Mouse (Mus musculus) layer of hippocampus, postnatal 36 days (tissue): Measurements from ENCODE around the gene Stard5. TPM values are rescaled to one million over a fixed set of nuclear protein-coding genes. Genes with fewer than 3 reads are reported as not detected.

Experiments used
- DNase-seq, 2 experiments: peaks; one replicate each; pipeline ENCODE4 v3.0.0; 2022
- total RNA-seq, 2 experiments: library from RNA; stranded (reverse); gene quantifications; 2 replicates each; pipeline ENCODE4 v1.2.3; 2021

The Stard5 gene
- total RNA-seq, 2 experiments from 2014 or later: 17.2 to 18.1 TPM

DNA sequence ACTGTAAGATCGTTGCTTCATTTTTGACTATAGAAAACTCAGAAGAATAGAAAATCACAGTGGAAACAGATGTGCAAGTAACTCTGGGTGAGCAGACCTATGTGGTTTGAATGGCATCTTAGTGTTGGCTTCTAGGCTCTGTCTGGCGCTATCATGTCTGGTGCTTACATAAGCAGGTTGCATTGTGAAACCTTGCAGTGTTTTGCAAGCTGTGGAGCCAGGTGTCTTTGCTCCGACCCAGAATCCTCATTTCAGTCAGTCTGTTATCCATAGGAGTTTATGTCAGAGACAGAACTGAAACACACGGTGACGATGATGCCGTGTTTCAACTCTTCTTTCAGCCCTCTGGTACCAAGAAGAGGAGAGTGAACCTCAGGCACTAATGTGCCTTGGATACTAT is 2.1 kb downstream of the Stard5 start:
- no peak for DNase-seq

DNA sequence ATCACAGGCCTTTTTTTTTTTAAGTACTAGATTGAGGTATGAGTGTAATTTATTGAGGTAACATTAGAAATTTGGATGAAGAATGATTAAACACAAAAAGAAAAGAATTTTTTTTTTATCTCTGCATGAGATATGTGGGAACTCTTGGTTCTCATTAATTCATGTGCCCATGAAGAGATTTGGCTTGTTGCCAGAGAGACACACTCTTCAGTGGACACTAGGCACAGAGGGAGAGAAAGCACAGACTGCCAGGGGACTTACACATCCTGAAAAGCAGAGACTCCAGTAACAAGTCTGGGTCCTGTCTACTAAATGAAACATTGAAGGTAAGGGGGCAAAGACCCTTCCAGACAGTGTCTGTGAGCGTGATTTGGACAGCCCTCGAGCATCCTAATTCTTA is 4.0 kb downstream of the Stard5 start:
- DNase-seq: no peak

- no peak for DNase-seq
Measured at GRCm38 (mm10) chr7:83636425-83636824, 4.7 kb downstream of the Stard5 start.

DNA sequence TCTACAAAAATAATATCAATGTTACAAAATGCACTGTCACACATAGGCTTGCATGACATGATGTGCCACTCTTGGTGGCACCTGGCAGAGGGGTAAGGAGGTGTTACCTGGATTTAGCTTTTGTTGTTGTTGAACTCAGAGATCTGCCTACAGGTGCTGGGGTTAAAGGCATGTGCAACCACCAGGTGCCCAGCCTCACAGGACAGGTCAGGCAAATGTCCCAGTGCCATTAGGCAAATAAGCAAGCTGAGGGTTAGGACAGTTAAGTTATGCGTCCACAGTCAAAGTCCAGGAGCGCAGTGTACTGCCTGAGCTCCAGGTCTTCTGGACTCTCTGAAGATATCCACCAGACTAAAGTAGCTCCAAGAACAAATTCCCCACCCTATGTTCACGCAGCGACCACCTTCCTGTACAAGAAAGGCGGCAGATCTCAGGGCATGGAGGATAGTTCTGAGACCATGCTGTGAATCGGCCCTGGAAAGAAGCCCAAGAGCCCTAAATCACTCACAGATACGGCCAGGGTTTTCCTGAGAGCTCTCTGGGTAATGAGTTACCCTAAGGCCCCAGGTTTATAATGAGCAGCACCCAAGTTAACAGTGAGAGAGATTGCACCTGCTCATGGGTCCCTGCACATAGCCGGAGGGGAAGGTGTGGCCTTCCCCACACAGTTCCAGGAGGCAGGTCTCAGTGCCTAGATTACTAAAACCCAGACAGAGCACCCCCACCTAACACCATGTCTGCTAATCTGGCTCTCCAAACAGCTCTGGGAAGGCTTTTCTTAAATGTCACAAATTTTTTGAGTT is 6.2 kb downstream of the Stard5 start:
- DNase-seq: no peak

GRCm38 (mm10) chr7:83639084-83639483 is 7.3 kb downstream of the Stard5 start:
- no peak for DNase-seq

- DNase-seq: no peak
Measured at GRCm38 (mm10) chr7:83640581-83640980, 8.8 kb downstream of the Stard5 start.

GRCm38 (mm10) chr7:83641163-83641562 is 9.4 kb downstream of the Stard5 start:
- DNase-seq: no peak

- DNase-seq: no peak
Measured at GRCm38 (mm10) chr7:83643581-83643980, 11.8 kb downstream of the Stard5 start.

- DNase-seq: no peak
Measured at GRCm38 (mm10) chr7:83644761-83645160, 13.0 kb downstream of the Stard5 start.

GRCm38 (mm10) chr7:83645476-83645875 is 13.7 kb downstream of the Stard5 start:
- DNase-seq: no peak

- DNase-seq: no peak
Measured at GRCm38 (mm10) chr7:83648807-83649206, 17.0 kb downstream of the Stard5 start.

GRCm38 (mm10) chr7:83650638-83651037 is 18.9 kb downstream of the Stard5 start:
- no peak for DNase-seq

GRCm38 (mm10) chr7:83652498-83652897 is 20.7 kb downstream of the Stard5 start:
- DNase-seq: no peak

GRCm38 (mm10) chr7:83653605-83654051 is 21.9 kb downstream of the Stard5 start:
- no peak for DNase-seq

DNA sequence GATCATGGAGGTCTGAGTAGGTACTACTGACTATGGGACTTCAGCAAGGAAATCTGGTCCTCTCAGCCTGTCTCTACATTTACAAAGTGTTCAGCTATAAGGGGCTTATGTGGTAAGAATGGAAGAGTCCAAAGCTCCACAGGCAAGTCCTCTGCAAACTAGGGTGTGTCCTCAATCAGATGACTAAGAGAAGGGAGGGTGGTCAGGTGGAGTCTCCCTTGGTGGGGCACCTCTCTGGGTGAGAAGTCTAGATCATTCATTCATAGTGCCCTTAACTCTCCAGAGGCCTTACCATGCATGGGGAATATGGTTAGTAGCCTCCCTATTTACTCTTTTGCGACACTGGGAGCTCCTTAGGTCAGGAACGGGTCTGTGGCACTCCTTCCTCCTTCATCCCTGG is 22.4 kb downstream of the Stard5 start:
- no peak for DNase-seq

GRCm38 (mm10) chr7:83654938-83655630 is 23.3 kb downstream of the Stard5 start:
- no peak for DNase-seq

DNA sequence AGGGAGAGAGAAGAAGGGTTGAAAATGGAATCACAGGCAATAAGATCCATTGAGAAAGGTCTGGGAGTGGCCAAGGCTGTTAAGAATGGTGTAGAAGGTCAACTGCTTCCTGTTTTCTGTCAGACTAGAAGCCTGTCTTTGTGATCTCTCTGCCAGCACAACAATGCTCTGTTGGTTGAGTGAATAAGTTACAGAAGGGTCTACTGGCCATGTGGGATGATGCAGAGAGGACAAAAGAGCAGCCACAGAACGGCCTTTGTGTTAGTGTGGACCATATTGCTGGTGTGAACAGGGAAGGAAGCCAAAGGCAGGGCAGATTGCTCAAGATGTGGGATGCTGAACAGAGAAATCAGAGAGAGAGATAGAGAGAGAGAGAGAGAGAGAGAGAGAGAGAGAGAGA is 27.0 kb downstream of the Stard5 start:
- DNase-seq: no peak

DNA sequence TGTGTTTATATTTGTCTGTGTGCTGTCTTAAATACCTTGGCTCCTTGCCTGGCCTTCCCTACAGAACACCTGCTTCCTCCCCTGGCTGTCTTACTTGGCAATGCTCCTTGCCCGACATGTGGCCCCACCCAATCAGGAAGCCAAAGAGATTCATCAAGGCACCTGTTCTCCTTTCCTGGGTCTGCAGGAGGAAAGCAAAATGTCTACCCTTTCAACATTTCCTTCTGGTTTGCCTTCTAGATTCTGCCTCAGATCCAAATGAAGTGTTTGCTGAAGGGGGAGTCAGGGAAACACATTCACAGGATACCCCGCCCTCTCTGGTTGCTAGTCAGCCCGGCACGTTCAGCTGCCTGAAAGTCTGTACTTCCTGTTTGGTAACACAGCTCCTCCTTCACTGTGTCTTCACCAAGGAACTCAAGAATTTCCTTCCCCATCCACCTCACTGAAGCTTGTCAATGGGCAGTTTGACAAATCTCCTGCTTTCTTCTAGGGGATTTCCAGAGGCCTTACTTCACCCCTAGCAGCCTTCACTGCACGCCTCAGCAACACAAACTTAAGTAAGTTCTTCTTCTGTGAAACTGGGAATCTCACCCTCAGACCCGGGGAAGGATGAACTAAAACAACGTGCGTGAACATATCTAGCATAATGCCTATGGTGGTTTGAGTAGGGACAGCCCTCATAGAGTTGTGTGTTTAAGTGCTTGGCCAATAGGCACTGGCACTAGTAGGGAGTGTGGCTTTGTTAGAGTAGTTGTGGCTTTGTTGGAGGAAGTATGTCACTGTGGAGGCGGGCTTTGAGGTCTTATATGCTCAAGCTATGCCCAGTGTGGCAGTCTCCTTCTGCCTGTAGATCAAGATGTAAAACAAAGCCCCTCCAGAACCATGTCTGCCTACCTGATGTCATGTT is 27.7 kb downstream of the Stard5 start:
- DNase-seq: no peak

DNA sequence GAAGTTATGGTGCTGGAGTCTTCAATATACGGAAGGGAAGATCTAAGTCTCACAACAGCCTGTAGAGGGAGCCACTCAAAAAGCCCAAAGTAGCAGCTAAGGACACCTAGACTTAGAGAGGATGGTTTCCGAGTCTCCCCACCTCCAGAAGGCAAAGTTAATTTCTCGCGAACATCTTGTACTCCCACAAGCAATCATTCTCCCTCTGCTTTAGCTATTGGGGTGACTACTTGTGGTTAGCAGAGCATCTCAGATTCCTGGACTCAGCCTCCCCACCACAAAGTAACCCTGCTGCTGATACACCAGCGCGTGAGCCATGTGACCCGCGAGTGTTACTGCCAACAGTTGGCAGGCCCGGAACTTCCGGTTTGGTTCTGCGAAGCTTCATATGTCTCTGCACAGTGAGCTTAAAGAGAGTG is 28.5 kb downstream of the Stard5 start:
- DNase-seq: no peak

- no peak for DNase-seq
Measured at GRCm38 (mm10) chr7:83661031-83661430, 29.3 kb downstream of the Stard5 start.

DNA sequence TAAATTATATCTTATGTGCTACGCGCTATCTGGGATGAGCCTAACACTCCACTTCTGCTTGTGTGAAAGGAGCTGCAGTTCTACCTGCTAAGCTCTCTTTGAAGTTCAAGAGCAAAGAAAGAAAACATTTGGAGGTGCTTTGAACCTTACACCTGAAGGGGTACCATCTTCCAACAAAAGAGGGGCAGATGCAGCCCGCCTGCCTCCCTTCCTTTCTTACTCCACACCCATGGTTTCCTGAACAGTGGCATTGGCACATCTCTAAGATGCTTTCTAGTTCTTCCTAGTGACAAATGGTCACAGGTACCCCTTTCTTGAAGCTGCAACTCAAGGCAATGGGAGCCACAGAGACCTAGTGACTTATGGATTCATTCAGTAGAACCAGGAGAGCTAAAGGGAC is 30.0 kb downstream of the Stard5 start:
- no peak for DNase-seq

DNA sequence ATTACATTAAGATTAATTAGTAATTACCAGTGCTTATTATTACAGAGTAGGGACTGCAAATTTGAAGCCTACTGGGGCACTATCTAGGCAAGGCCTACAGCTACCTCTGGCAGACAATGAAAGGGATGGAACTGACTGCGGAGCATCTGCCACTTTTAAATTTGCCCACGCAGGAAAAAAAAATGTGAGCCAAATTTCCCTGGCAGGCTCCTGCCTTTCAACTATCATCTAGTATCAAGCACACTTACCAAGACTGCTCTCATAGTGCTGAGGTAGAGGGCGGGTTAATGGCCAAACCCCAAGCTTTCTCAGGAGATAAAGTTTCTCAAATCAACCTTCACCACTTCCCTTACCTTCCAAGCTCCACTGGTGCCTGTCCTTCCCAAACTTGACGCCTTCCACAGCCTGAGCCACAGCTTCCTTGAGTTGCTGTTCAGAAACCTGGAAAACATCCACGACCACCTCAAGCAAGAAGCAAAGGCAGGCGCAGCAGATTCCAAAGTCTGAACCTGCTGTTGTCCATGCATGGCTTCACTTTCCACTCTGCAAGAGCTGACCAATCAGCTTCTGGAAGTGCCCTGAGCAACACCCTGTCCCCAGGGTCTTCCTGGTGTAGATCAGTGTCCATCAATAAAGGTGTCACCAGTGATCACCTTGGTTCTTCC is 31.1 kb downstream of the Stard5 start:
- DNase-seq: peak; percentile 55 to 61
